Mouse (Mus musculus): ENCODE measurements around the gene Hjurp. TPM values are rescaled to one million over a fixed set of nuclear protein-coding genes. Genes with fewer than 3 reads are reported as not detected.

Hjurp gene
- total and polyA plus RNA-seq, 3 experiments: 59.4 to 103 (median 76.3) TPM

GRCm38 (mm10) chr1:88263778-88264177 lies 13.7 kb downstream of the Hjurp start:
- Histone ChIP-seq H3K79me2 (ENCODE audit: control insufficient read depth, insufficient read depth, low read length, poor library complexity) (no peaks in the 10 kb centered on the region), H3K4me3 (ENCODE audit: control insufficient read depth in 1 of 2, insufficient read depth in 1 of 2, low read depth in 2 of 2, low read length in 2 of 2) (no peak overlapping the region), H3K9me3 (replicated peaks; ENCODE audit: insufficient read depth, low read length) (no peaks in the 10 kb centered on the region), H3K27me3 (ENCODE audit: control insufficient read depth in 1 of 2, insufficient read depth in 2 of 2, low read length in 2 of 2) (no peaks in the 10 kb centered on the region), H3K4me1 (ENCODE audit: control insufficient read depth in 1 of 2, insufficient read depth in 2 of 2, low read length in 2 of 2) (peaks cover 7 to 17% of the 10 kb centered on the region in 2 experiments), H3K36me3 (ENCODE audit: control insufficient read depth in 1 of 2, insufficient read depth in 2 of 2, low read length in 2 of 2) (peaks cover 24 to 25% of the 10 kb centered on the region in 2 experiments), H3K9ac (ENCODE audit: control insufficient read depth, low read depth, low read length, poor library complexity, severe bottlenecking) (no peak overlapping the region), H3K27ac (ENCODE audit: control insufficient read depth, low read depth, low read length) (no peak overlapping the region)
- no peak for DNase-seq (ENCODE audit: low read depth, low spot score)
- TF ChIP-seq ZKSCAN1 (IDR thresholded peaks at IDR 0.05; ENCODE audit: low read depth, low read length) (no peak), ELF1 (IDR thresholded peaks at IDR 0.05; ENCODE audit: low read depth, low read length) (no peak), CHD1 (IDR thresholded peaks at IDR 0.05; ENCODE audit: low read depth, low read length) (no peak), ZMIZ1 (IDR thresholded peaks at IDR 0.05; ENCODE audit: low read depth, low read length) (no peak), MXI1 (IDR thresholded peaks at IDR 0.05; ENCODE audit: low read depth, low read length) (no peak), USF2 (IDR thresholded peaks at IDR 0.05; ENCODE audit: borderline replicate concordance in 1 of 2, insufficient read depth in 1 of 2, low read depth in 1 of 2, low read length in 2 of 2) (no peak), ETS1 (IDR thresholded peaks at IDR 0.05; ENCODE audit: low read depth, low read length) (no peak), KAT2A (conservative IDR thresholded peaks at IDR 0.05; ENCODE audit: low read depth, low read length) (no peak), CHD2 (IDR thresholded peaks at IDR 0.05; ENCODE audit: low read length) (no peak), JUND (IDR thresholded peaks at IDR 0.05; ENCODE audit: low read depth, low read length) (no peak), GABPA (IDR thresholded peaks at IDR 0.05; ENCODE audit: low read depth, low read length) (no peak), TAL1 (IDR thresholded peaks at IDR 0.05; ENCODE audit: low read length) (no peak), MAX (IDR thresholded peaks at IDR 0.05; ENCODE audit: low read length) (no peak), SMC3 (IDR thresholded peaks at IDR 0.05; ENCODE audit: low read depth, low read length) (no peak), MYC (IDR thresholded peaks at IDR 0.05; ENCODE audit: low read depth, low read length) (no peak), USF1 (IDR thresholded peaks at IDR 0.05; ENCODE audit: low read depth, low read length) (no peak), NELFE (IDR thresholded peaks at IDR 0.05; ENCODE audit: low read depth, low read length) (no peak), RAD21 (IDR thresholded peaks at IDR 0.05; ENCODE audit: low read depth, low read length) (no peak)

GRCm38 (mm10) chr1:88262961-88263360 lies 14.5 kb downstream of the Hjurp start:
- peak overlapping the region; percentile 25; the same call in 1 of the 2 replicates for H3K27ac ChIP-seq (ENCODE audit: control insufficient read depth, low read depth, low read length)

More at GRCm38 (mm10) chr1:88262961-88263360, 14.5 kb downstream of the Hjurp start:
- H3K4me1 ChIP-seq (ENCODE audit: control insufficient read depth in 1 of 2, insufficient read depth in 2 of 2, low read length in 2 of 2): peaks cover 7 to 17% of the 10 kb centered on the region in 2 experiments
- no peaks in the 10 kb centered on the region for H3K79me2 ChIP-seq (ENCODE audit: control insufficient read depth, insufficient read depth, low read length, poor library complexity)
- no peak for DNase-seq (ENCODE audit: low read depth, low spot score)
- H3K27me3 ChIP-seq (ENCODE audit: control insufficient read depth in 1 of 2, insufficient read depth in 2 of 2, low read length in 2 of 2): no peaks in the 10 kb centered on the region
- no peaks in the 10 kb centered on the region for H3K9me3 ChIP-seq (replicated peaks; ENCODE audit: insufficient read depth, low read length)
- TF ChIP-seq ZKSCAN1 (IDR thresholded peaks at IDR 0.05; ENCODE audit: low read depth, low read length) (no peak), MAX (IDR thresholded peaks at IDR 0.05; ENCODE audit: low read length) (0 out of 2 replicates have a peak, but pooled peaks have one; percentile 18)
- peaks cover 21 to 24% of the 10 kb centered on the region in 2 experiments for H3K36me3 ChIP-seq (ENCODE audit: control insufficient read depth in 1 of 2, insufficient read depth in 2 of 2, low read length in 2 of 2)
- no peak overlapping the region for H3K9ac ChIP-seq (ENCODE audit: control insufficient read depth, low read depth, low read length, poor library complexity, severe bottlenecking)
- no peak overlapping the region for H3K4me3 ChIP-seq (ENCODE audit: control insufficient read depth in 1 of 2, insufficient read depth in 1 of 2, low read depth in 2 of 2, low read length in 2 of 2)
